In the genomic region with DNA sequence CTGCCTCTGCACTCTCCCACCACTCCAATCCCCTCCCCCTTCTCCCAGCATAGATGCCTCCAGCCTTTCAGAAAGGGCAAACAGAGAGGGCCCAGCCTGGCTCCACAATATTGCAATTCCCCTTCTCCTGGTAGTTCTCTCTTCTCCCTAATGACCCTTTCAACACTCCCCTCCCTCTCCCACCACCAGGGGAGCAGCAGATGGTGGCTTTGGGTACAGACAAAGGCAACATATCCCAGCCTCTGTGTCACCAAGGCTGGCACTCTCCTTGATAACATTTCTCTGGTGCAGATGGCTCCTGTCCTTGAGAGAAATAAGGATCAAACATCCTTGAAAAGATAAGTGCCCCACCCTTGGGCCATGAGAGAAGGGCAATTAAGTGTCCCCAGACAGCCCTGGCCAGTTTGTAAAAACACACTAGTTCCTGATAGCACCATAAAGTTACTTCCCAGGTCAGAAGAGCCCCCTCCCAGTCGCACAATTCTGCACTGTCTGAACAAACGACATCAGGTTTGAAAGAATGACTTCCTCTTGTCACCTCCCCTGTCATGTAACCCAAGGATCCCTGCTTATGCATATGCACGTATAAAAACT, we compare ENCODE assay signal across 20 mouse cellular contexts. TPM values are rescaled to one million over a fixed set of nuclear protein-coding genes. Genes with fewer than 3 reads are reported as not detected.
A peak's percentile ranks its signal among the peaks of the same experiment; 100 is the strongest.
DNase-seq lines count a peak whose midpoint lies in the region; ATAC-seq and TF ChIP-seq lines count a peak whose summit lies in the region.
"Had no signal": no experiment of that assay in that cellular context is flagged by ENCODE, and none has a peak within 500 bp of the region (broad histone marks: within the 10 kb centered on the region; RNA-seq: fewer than 3 reads in every experiment).

No protein-coding gene starts in this region.

- H3K4me3 ChIP-seq in hindbrain, embryonic 10.5 days: no peak overlapping the region
- H3K4me3 ChIP-seq in hindbrain, embryonic 14.5 days (replicated peaks; ENCODE audit: low read length): no peak overlapping the region
- H3K4me3 ChIP-seq in embryonic facial prominence, embryonic 11.5 days (ENCODE audit: low read depth, low read length): no peak overlapping the region
- no peak overlapping the region for H3K4me3 ChIP-seq in small intestine, adult 2 months (ENCODE audit: low read depth, low read length)
- H3K4me3 ChIP-seq: limb, embryonic 10.5 days; liver, embryonic 13.5 days; megakaryocyte, embryonic 14.5 days had no signal

- H3K9me3 ChIP-seq in hindbrain, embryonic 10.5 days: no peaks in the 10 kb centered on the region
- no peaks in the 10 kb centered on the region for H3K9me3 ChIP-seq in hindbrain, embryonic 14.5 days (ENCODE audit: control insufficient read depth, low read length)
- no peaks in the 10 kb centered on the region for H3K9me3 ChIP-seq in embryonic facial prominence, embryonic 11.5 days (replicated peaks; ENCODE audit: control insufficient read depth, low read length)
- H3K9me3 ChIP-seq: limb, embryonic 10.5 days had no signal

- WGBS in hindbrain, embryonic 10.5 days: 57% methylated on average over 3 of the region's 3 CpGs
- WGBS in hindbrain, embryonic 14.5 days: 69% methylated on average over 3 of the region's 3 CpGs
- WGBS in embryonic facial prominence, embryonic 11.5 days: 57% methylated on average over 3 of the region's 3 CpGs
- 8% methylated on average over 3 of the region's 3 CpGs for WGBS in small intestine, adult 2 months

- H3K9ac ChIP-seq in hindbrain, embryonic 14.5 days: no peak overlapping the region
- H3K9ac ChIP-seq in embryonic facial prominence, embryonic 11.5 days (replicated peaks; ENCODE audit: low read length): no peak overlapping the region
- H3K9ac ChIP-seq: liver, embryonic 13.5 days had no signal

- H3K36me3 ChIP-seq in hindbrain, embryonic 10.5 days: no peaks in the 10 kb centered on the region
- no peaks in the 10 kb centered on the region for H3K36me3 ChIP-seq in hindbrain, embryonic 14.5 days (replicated peaks; ENCODE audit: control insufficient read depth, insufficient read depth)
- no peaks in the 10 kb centered on the region for H3K36me3 ChIP-seq in embryonic facial prominence, embryonic 11.5 days (replicated peaks; ENCODE audit: control insufficient read depth, insufficient read depth, low read depth, low read length)
- no peaks in the 10 kb centered on the region for H3K36me3 ChIP-seq in small intestine, adult 2 months (ENCODE audit: control insufficient read depth, insufficient read depth, low read length)
- H3K36me3 ChIP-seq: limb, embryonic 10.5 days; liver, embryonic 13.5 days had no signal

- no peaks in the 10 kb centered on the region for H3K27me3 ChIP-seq in hindbrain, embryonic 10.5 days (ENCODE audit: insufficient read depth, poor library complexity, severe bottlenecking)
- no peaks in the 10 kb centered on the region for H3K27me3 ChIP-seq in hindbrain, embryonic 14.5 days (ENCODE audit: control insufficient read depth, insufficient read depth, low read length)
- no peaks in the 10 kb centered on the region for H3K27me3 ChIP-seq in embryonic facial prominence, embryonic 11.5 days (ENCODE audit: control insufficient read depth, insufficient read depth, low read length)
- H3K27me3 ChIP-seq in small intestine, adult 2 months (ENCODE audit: control insufficient read depth, insufficient read depth, low read length): no peaks in the 10 kb centered on the region
- H3K27me3 ChIP-seq: liver, embryonic 13.5 days; megakaryocyte, embryonic 14.5 days had no signal

- peak overlapping the region; percentile 2; the same call in 1 of the 2 replicates for H3K27ac ChIP-seq in hindbrain, embryonic 10.5 days
- H3K27ac ChIP-seq in hindbrain, embryonic 14.5 days: no peak overlapping the region
- no peak overlapping the region for H3K27ac ChIP-seq in embryonic facial prominence, embryonic 11.5 days (replicated peaks; ENCODE audit: low read depth, low read length)
- H3K27ac ChIP-seq in small intestine, adult 2 months (ENCODE audit: insufficient read depth, low read depth, low read length): peak overlapping the region; percentile 57
- H3K27ac ChIP-seq: limb, embryonic 10.5 days; liver, embryonic 13.5 days had no signal

- no peak overlapping the region for H3K4me2 ChIP-seq in hindbrain, embryonic 14.5 days (replicated peaks)
- H3K4me2 ChIP-seq in embryonic facial prominence, embryonic 11.5 days (ENCODE audit: low read depth, low read length): no peak overlapping the region
- H3K4me2 ChIP-seq: liver, embryonic 13.5 days had no signal

- no peak for TF ChIP-seq POLR2A in small intestine, adult 2 months (IDR thresholded peaks at IDR 0.05; ENCODE audit: low read depth, low read length)

- TF ChIP-seq CTCF in small intestine, adult 2 months (IDR thresholded peaks at IDR 0.05; ENCODE audit: extremely low read depth, insufficient read length, insufficient replicate concordance, low read depth, low read length): no peak

- no peak for ATAC-seq in hindbrain, embryonic 14.5 days (ENCODE audit: low FRiP score)
- ATAC-seq in embryonic facial prominence, embryonic 11.5 days (replicated peaks; ENCODE audit: insufficient number of reproducible peaks, low FRiP score, low TSS enrichment, low read depth): 0 out of 2 replicates have a peak, but pooled peaks have one; percentile 34
- ATAC-seq: forebrain, embryonic 14.5 days had no signal

- peak; percentile 31 for DNase-seq in hindbrain, embryonic 10.5 days (ENCODE audit: low spot score)
- DNase-seq in hindbrain, embryonic 14.5 days (ENCODE audit: low spot score): no peak
- DNase-seq in ovary, adult 18-20 months (ENCODE audit: low spot score): peak; percentile 49
- DNase-seq in ovary, postnatal 14 days (ENCODE audit: low spot score): no peak
- DNase-seq in embryonic facial prominence, embryonic 11.5 days (ENCODE audit: low spot score): no peak
- no peak for DNase-seq in spleen, postnatal 10 days (ENCODE audit: low spot score in 2 of 2)
- DNase-seq in adipocyte (ENCODE audit: low spot score): no peak
- DNase-seq: cerebellum, postnatal 25 days; heart, adult 18-20 months; kidney, postnatal 25 days; liver, embryonic 13.5 days; lung, postnatal 10 days; right cerebral cortex, postnatal 4 days; thymus, postnatal 14 days had no signal

- H3K4me1 ChIP-seq in hindbrain, embryonic 10.5 days (replicated peaks): peaks cover 13% of the 10 kb centered on the region; the same call in 1 of the 2 replicates
- no peaks in the 10 kb centered on the region for H3K4me1 ChIP-seq in hindbrain, embryonic 14.5 days (replicated peaks; ENCODE audit: control insufficient read depth, insufficient read depth, low read length)
- no peaks in the 10 kb centered on the region for H3K4me1 ChIP-seq in embryonic facial prominence, embryonic 11.5 days (ENCODE audit: control insufficient read depth, insufficient read depth, low read length)
- H3K4me1 ChIP-seq in small intestine, adult 2 months (ENCODE audit: control insufficient read depth, insufficient read depth, insufficient read length, low read length): peaks cover 38% of the 10 kb centered on the region
- H3K4me1 ChIP-seq: megakaryocyte, embryonic 14.5 days had no signal

RNA-seq across cellular contexts. Expression of a gene that starts 7.0 kb away (rescaled TPM):
- not detected in 2 replicates for polyA plus RNA-seq in hindbrain, embryonic 10.5 days (2016; fragmentation: Nextera tagmentation; extraction: Ambion mirVana)
- not detected in 2 replicates for polyA plus RNA-seq in hindbrain, embryonic 14.5 days (2014; fragmentation: Nextera tagmentation; extraction: Ambion mirVana)
- polyA plus RNA-seq in embryonic facial prominence, embryonic 11.5 days (2014; fragmentation: Nextera tagmentation; extraction: Ambion mirVana): not detected in 2 replicates
- 0.44 TPM in 1 of 2 replicates, not detected in the other for polyA plus RNA-seq in small intestine, adult 2 months (2012; rRNA removed)
- polyA plus RNA-seq: forebrain, embryonic 14.5 days; heart, embryonic 16.5 days; limb, embryonic 10.5 days; stomach, embryonic 14.5 days had no signal

RNA-seq across cellular contexts. Expression of a gene that starts 12.4 kb away (rescaled TPM):
- polyA plus RNA-seq in hindbrain, embryonic 10.5 days (2016; fragmentation: Nextera tagmentation; extraction: Ambion mirVana): not detected in 2 replicates
- polyA plus RNA-seq in hindbrain, embryonic 14.5 days (2014; fragmentation: Nextera tagmentation; extraction: Ambion mirVana): not detected in 2 replicates
- polyA plus RNA-seq in embryonic facial prominence, embryonic 11.5 days (2014; fragmentation: Nextera tagmentation; extraction: Ambion mirVana): not detected in 2 replicates
- not detected in 2 replicates for polyA plus RNA-seq in small intestine, adult 2 months (2012; rRNA removed)
- polyA plus RNA-seq: forebrain, embryonic 14.5 days; heart, embryonic 16.5 days; limb, embryonic 10.5 days; stomach, embryonic 14.5 days had no signal

RNA-seq across cellular contexts. Expression of a gene that starts 31.3 kb away (rescaled TPM):
- not detected in 2 replicates for polyA plus RNA-seq in hindbrain, embryonic 10.5 days (2016; fragmentation: Nextera tagmentation; extraction: Ambion mirVana)
- not detected in 2 replicates for polyA plus RNA-seq in hindbrain, embryonic 14.5 days (2014; fragmentation: Nextera tagmentation; extraction: Ambion mirVana)
- 0.43 and 0.55 TPM in 2 replicates for polyA plus RNA-seq in embryonic facial prominence, embryonic 11.5 days (2014; fragmentation: Nextera tagmentation; extraction: Ambion mirVana)
- not detected in 2 replicates for polyA plus RNA-seq in small intestine, adult 2 months (2012; rRNA removed)
- polyA plus RNA-seq: forebrain, embryonic 14.5 days; limb, embryonic 10.5 days had no signal

RNA-seq across cellular contexts. Expression of a gene that starts 57.1 kb away (rescaled TPM):
- not detected in 2 replicates for polyA plus RNA-seq in hindbrain, embryonic 10.5 days (2016; fragmentation: Nextera tagmentation; extraction: Ambion mirVana)
- polyA plus RNA-seq in hindbrain, embryonic 14.5 days (2014; fragmentation: Nextera tagmentation; extraction: Ambion mirVana): 0.11 TPM in 1 of 2 replicates, not detected in the other
- polyA plus RNA-seq in embryonic facial prominence, embryonic 11.5 days (2014; fragmentation: Nextera tagmentation; extraction: Ambion mirVana): 0.14 TPM in 1 of 2 replicates, not detected in the other
- 0.25 TPM in 1 of 2 replicates, not detected in the other for polyA plus RNA-seq in small intestine, adult 2 months (2012; rRNA removed)
- polyA plus RNA-seq: heart, embryonic 16.5 days; limb, embryonic 10.5 days had no signal

Comparison
In these comparisons a context has a peak if more than half of its experiments do, and no peak if none do; other contexts are left out.
1. DNase-seq: peak in hindbrain, embryonic 10.5 days (single experiment) and ovary, adult 18-20 months (single experiment); none in hindbrain, embryonic 14.5 days (single experiment), ovary, postnatal 14 days (single experiment), embryonic facial prominence, embryonic 11.5 days (single experiment), spleen, postnatal 10 days (0 of 2) and adipocyte (single experiment).
2. H3K27ac ChIP-seq: peak in hindbrain, embryonic 10.5 days (single experiment) and small intestine, adult 2 months (single experiment); none in hindbrain, embryonic 14.5 days (single experiment) and embryonic facial prominence, embryonic 11.5 days (single experiment).